Mouse (Mus musculus): ENCODE results near the gene Gm10401. TPM values are rescaled to one million over a fixed set of nuclear protein-coding genes. Genes with fewer than 3 reads are reported as not detected.

Gene Gm10401
- polyA plus RNA-seq (2017; shearing (Covaris generic)), result 10 to 100 TPM; 11.7 to 19.1 TPM

DNA sequence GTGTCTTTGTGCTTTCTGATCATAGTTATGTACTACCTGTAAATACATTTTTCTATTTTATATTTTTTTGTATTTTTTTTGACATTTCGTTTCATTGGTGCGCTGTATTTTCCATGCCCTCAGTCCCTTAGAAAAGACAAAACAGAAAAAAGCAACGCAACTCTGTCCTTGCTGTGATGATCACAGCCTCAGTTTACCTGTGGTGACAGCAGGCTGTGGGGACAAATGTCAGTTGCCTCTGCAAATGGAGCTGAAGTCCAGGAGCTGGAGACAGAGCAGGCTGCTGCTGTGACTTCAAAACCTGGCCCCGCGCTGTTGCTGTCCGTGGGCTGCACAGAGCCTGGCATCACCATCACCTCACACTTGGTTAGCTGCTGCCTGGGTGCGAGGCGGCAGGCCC, at the start of gene Gm10401:
Gm10401 (minus strand) TSS at position 101 of the 400 bp plus-strand sequence.
- ATAC-seq, result no peak

GRCm38 (mm10) chr5:115147388-115147787, 49.3 kb upstream of the Gm10401 start:
- ATAC-seq, result no peak

- ATAC-seq, result no peak
Observed at GRCm38 (mm10) chr5:115146747-115147130, 48.6 kb upstream of the Gm10401 start.

DNA sequence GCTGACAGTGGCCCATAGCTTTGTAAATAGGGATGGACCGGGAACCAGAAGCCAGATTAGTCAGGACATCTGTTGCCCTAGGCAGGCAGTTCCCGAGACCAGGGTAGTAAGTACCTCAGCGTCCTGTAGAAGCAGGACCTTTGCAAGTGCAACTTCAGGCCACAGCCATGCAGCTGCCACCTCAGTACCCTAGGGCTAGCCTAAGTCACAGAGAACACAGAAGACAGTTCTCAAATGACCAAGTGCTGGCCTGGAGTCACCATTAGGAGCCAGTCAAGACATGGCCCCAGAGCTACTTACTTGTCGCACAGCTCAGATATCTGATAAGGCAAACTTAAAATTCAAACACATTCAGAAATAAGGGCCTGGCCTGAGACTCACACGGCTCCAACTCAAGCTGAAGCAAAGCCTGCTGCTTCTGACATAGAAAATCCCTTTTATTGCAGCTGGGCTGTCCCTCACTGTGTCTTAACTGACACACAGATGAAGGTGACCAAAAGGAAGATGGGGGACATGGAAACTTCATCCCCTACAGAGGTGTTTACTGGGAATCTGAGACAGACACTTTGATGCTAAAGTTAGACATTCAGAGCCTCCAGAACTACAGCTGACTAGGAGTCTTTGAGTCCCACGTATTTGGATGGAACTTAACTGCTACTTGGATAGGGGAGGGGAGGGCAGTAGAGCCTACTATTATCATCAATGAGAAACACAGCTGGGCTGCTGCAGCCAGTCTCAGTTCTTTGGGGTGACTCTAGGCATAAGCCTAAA, 48.1 kb upstream of the Gm10401 start:
- ATAC-seq, result no peak

DNA sequence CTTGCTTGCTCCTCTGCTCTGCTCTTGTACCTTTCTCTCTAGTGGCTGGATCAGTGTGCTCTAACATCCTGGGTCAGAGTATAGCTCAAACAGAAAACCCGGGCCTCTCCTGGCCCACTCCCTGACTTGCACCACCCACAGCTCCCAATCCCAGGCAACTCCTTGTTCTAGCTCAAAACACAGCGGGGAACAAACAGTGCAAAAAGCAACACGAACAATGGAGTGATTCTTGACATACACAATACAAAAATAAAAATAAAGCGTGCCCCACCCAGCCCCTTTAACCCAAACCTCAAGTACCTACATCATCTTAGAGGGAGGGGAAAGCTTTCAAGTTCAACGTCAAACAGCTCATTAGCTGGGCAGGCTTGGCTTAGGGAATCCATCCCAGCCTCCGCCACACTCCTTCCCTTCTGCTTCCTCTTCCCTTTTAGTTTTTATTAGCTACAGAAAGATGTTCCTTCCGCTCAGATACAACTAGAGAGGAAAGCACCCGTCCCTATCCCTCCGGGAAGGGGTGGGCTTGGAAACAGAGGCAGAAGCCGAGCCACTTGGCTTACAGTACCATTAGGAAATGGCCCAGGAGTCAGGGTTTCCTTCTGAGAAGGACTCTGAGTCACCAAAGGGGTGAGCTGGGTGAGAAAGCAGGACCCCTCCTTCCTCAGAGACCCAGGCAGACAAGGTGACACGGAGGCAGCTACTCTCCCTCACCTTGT, 47.3 kb upstream of the Gm10401 start:
- no peak for ATAC-seq

- no peak for ATAC-seq
Observed at GRCm38 (mm10) chr5:115144471-115144870, 46.4 kb upstream of the Gm10401 start.

- no peak for ATAC-seq
Observed at GRCm38 (mm10) chr5:115143552-115143951, 45.5 kb upstream of the Gm10401 start.

DNA sequence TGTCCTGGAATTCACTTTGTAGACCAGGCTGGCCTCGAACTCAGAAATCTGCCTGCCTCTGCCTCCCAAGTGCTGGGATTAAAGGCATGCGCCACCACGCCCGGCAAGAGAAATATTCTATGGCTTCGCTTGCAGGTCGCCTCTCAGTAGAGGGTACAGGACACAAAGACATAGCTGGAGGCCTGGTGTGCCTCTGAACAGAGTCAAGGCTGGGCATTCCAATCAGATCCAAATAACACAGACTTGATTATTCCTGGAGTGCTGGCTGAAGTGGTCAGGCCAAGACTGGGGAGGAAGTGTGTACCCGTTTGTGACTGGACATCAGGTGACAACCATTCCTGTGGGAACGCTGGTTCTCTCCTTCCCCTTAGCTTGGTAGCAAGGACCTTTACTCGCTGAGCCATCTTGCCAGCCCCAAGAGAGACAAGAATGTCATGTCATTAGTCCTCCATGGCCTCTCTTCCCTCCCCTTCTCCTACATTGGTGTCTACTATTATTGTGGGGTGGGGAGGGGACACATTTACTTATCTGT, 44.1 kb upstream of the Gm10401 start:
- ATAC-seq, result no peak

GRCm38 (mm10) chr5:115140726-115141125, 42.6 kb upstream of the Gm10401 start:
- ATAC-seq, result no peak

DNA sequence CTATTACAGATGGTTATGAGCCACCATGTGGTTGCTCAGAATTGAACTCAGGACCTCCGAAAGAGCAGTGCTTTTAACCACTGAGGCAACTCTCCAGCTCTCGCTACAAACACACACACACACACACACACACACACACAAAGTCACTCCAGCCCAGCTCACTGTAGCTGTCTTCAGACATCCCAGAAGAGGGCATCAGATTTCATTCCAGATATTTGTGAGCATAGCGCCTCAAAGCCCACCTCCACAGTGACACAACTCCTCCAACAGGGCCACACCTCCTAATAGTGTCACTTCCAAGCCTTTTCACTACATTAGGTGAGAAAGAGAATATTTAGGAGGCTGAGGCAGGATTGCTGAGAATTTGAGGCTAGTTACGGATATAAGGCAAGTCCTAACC, 41.0 kb upstream of the Gm10401 start:
- ATAC-seq, result no peak

- ATAC-seq, result peak; percentile 67
Observed at GRCm38 (mm10) chr5:115134234-115135165, 36.4 kb upstream of the Gm10401 start, which contains the start of gene Unc119b. TSS of gene Unc119b (minus strand) at chr5:115134975.

DNA sequence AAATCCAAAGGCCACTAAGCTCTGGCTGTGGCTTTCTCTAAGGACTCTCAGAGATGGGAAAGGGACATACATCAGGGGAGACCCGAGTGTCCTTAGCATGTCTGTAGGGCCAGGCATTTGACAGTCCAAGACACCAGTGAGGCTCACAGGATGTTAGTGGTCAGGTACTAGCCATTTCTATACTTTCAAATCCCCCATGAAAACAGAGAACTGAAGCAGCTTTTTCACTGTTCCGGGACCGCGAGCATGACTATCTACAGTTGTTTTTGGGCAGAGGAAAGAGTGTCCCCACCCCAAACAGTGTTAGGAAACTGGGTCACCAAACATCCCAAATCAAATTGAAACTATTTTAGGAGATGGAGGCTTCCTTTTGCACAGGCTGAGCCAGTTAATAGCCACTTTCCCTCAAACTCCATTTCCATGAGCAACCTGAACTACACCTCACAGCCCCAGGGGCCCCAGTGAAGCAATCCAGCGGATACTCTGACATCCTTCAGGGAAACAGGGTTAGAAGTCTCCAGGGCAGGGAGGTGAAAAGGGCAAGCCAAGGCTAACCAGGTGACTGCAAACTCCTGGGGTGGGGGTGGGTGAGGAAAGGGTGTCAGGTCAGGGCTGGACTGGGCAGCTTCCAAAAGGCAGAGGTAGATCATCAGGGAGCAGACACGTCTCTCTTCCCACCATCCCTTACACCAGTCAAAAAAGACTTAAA, 35.4 kb upstream of the Gm10401 start:
- ATAC-seq, result no peak

GRCm38 (mm10) chr5:115132465-115132864, 34.4 kb upstream of the Gm10401 start:
- peak; percentile 82 for ATAC-seq

DNA sequence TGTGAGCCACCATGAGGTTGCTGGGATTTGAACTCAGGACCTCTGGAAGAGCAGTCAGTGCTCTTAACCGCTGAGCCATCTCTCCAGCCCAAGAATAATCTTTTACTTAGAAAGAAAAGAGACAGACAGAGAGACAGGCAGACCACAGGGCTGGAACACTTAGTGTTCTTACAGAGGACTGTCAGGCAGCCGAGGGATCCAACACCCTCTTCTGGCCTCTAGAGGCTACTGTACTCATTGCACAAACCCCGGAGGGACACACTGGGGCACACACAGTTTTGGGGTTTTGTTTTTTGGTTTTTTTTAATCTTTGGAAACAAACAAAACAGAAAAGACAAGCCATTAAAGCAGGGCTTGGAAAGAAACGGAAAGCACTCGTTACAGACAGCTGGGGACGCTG, 31.2 kb upstream of the Gm10401 start:
- ATAC-seq, result no peak

- no peak for ATAC-seq
Observed at GRCm38 (mm10) chr5:115127421-115128179, 29.5 kb upstream of the Gm10401 start.

DNA sequence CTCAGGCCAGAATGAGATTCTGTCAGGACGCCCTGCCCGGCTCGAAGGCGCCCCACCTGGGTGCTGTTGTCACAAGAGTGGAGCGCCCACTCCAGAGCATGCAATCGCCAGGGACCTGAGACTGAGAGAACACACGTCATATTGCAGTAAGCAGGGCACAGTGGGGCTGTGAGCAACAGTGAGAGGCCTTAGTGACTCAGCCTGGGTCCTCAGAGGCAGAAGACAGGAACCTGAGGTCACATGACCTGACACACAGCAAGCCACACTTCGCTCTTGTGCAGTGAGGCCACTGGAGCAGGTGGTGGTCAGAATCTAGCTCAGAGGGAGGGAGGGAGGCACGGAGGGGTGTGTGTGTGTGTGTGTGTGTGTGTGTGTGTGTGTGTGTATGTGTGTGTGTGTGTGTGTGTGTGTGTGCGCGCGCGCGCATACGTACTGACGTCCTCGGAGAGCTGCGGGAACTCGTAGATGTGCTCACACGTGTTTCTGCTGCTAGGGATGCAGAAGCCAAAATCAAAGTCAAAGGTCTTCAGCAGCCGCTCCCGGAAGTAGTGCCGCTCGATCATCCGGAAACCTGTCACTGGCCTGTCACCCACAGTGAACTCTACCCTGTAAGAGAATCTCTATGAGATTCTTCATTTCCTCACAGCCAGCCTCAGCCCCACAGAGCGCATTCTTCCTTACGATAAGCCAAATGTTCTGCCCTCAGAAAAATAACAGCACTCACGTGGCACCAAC, 28.6 kb upstream of the Gm10401 start:
- ATAC-seq, result no peak

DNA sequence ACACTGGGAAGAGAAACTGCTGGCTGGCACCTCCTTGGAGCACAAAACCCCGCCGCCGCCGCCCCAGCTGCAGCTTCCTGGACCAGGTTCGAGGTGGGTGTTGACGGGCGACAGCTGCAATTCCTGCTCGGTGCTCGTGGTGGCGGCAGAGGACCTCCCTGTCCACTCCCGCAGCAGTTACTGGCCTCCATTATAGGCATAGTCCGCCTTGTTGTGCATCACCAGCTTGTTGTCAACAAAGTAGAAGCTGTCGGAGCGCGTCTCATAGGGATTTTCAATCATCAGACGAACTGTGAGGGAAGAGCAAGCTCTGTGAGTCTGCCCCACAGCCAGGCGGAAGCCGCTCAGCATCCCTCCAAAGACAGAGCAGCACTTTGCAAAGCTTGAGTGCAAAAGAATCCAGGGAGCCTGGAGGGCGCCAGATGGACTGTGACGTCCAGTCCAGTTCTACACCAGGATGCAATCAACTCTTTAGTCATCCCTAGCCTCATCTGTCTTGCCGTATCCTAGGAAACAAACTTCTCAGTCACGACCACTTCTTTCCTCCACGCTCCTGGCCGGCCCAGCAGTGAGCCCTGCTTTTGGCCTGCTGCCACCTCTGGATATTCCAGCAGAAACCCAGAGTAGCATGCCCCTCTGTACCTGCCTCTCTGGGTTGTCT, 27.2 kb upstream of the Gm10401 start:
- ATAC-seq, result peak; percentile 85

DNA sequence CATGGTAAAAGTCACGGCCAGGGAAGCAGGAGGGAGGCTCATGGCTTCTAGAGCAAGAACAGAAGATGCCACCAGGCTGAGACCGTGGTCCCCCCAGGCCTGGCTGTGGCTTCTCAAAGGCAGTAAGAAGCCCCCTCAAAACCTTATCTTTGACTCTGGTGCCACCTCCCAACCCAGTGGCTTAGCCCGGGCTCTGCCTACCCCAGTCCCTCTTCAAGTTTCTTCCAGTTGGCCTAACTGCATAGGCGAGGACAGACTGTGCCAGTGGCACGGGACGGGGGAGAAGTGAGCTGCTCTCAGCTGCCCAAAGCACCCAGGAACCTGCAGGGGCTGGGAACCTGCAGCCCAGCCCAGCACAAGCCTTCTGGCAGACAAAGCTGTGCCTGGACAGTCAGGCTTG, 26.6 kb upstream of the Gm10401 start:
- ATAC-seq, result no peak

DNA sequence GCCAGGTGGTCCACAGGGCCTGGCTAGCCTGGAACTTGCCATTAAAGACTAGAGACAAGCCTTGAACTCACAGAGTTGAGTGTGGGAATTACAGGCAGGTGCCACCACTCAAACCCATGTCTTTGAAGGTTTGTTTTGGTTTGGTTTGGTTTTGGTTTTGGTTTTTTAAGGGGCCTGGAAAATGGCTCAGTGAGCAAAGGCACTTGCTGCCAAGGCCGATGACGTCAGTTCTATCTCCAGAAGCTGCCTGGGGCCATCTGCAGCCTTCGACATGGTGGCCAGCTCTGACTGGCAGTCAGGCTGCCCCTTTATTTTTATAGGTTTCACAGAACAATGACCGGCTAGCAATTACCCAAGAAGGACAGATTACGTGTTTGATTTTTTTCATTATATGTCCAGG, 22.9 kb upstream of the Gm10401 start:
- no peak for ATAC-seq
